Mouse (Mus musculus) layer of hippocampus, postnatal 10 days (tissue): ENCODE measurements around the gene Idh2. TPM values are rescaled to one million over a fixed set of nuclear protein-coding genes. Genes with fewer than 3 reads are reported as not detected.
A peak's percentile ranks its signal among the peaks of the same experiment; 100 is the strongest.

ENCODE experiments used
- DNase-seq, 2 experiments: peaks; one replicate each; pipeline ENCODE4 v3.0.0; 2021; ENCODE audit warnings: low spot score in 2 of 2
- total RNA-seq, 2 experiments: library from RNA; stranded (reverse); gene quantifications; 2 replicates each; pipeline ENCODE4 v1.2.3; 2021

Gene Idh2
- total RNA-seq, 2 experiments from 2014 or later, result 60.9 to 67.7 TPM

DNA sequence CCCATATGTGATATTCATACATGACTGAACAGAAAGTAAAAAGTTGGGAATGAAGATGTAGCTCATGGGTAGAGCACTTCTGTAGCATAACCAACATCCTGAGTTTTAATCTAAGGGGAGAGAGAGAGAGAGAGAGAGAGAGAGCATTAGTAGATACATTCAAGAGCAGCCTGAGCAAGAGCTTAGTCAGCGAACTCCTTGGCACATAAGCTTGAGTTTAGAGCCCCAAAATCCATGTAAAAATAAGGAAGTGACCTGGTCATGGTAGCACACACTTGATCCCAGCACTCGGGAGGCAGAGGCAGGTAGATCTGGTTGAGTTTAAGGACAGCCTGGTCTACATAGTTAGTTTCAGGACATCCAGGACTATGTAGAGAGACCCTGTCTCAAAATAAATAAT is 8.5 kb upstream of the Idh2 start:
- no peak for DNase-seq

DNA sequence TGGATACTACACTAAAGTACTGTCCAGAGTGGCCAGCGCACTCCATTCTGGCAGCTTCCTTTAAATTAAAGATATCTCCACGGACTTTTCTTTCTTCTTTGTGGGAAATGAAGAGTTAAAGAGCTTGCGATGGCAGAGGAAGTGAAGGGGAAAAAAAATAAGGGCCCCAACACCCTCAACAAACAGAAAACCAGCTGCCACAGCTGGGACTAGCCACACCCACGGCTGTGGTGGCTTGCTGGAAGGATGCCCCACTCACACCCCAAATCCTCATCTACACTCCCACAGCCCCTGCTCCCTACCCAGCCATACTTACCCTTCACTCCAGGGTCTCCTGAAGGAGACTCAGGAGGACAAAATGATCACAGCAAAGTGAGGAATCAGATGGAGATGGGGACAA is 7.9 kb upstream of the Idh2 start:
- DNase-seq, result no peak

DNA sequence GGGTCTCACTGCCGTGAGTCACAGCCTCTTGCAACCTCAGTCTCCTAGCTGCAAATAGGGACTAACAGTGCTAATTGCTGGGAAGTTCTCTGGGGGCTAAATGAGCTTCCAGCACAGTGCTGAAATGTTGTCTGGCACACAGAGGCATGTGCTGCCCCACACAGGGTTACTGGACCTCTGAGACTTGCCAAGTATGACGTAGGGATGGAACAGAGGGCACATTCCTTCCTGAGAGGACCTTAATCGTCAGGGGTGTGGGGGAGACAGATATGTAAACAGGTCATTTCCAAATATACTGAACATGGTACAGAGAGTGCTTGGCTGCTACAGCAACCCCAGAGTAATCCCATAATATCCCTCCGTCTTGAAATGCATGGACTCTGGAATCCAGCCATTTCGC is 5.9 kb upstream of the Idh2 start:
- DNase-seq, result no peak

DNA sequence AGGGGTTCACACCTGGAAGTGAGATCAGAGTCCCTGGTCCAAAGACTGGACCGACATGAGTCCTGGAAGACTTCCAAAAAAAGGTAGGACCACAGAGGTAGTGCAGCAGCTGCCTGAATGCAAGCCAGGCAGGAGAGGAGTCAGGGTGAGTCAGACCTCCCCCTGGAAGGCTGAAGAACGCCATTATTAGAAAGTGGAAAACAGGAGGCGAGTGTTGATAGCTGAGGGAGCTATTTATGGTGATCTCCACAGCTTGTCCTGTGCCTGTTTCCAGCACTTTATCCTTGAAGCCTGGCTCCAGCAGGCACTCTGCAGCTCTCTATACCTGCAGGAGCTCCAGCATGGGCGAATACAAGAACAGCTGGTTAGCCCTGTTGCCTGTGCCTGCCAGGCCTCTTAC is 4.0 kb upstream of the Idh2 start:
- DNase-seq, result no peak

DNA sequence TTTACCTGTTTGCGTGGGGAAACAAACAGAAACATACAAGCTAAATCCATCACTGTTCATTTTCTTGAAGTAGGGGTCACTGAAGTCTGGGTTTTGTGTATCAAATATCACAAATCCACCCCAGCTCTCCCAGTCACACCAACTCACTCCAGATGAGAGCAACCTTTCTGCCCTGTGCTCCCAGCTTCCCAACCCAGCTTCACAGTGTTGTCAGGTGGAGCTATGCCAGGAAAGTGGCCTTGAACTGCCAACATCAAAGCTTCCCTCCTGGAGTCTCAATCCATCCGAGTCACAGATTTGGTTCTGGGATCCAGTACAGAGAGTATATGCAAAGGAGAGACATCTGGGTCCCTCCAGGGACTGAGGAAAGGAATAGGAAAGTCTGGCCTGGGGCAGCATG is 966 bp upstream of the Idh2 start:
- no peak for DNase-seq

DNA sequence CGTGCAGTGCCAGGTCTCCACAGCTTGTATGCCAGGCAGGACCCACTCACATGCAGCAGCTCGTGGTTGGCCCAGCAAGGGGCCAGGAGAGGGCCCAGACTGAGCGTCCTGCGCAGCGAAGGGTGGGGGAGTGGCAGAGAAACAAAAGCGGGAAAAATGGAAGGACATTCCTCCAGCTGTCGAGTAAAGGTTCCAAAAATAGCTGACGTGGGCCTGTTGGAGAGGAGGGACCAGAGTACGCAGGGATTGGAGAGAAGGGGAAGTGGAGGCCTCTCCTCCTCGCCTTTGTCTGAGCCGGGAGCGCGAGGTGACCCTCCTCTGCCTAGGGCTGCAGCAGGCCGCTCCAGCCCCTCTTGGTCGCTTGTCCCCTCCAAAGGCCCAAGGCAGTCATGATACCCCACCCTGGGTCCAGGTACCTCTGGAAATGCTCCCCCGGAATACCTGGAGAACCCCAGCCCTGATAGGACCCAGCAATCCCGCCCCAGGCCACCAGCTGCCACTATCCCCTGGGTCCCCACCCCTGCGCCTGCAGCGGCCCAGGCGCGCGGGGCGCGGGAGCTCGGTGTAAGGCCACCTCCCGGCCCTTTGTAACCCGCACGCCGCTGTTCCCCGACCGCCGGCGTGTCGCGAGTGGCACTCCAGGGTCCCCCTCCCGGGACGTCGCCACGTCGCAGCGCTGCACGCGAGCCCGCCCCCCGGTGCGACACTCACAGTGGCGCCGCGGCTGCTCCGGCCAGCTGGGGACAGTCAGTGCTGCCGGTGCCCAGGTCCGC is 555 bp downstream of the Idh2 start:
- peak; percentile 62 to 65 for DNase-seq

DNA sequence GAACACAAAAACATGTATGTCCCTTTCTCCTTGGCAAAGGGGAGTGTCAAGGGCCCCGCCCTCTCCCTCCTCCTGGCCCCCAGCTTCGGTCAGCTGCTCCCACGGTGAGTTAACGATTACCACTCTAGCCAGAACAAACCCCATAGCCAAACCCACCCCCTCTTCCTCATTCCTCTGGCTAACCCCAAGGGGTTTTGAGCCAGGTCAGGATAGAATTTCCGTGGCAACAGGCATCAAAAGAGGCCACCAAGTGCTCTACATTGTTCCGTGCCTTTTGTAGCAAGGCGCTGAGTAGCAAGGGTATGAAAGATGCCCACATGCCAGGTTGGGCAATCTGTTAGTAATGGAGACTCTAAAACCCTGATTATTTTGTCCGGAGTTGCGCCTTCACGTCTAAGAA is 1.2 kb downstream of the Idh2 start:
- DNase-seq, result peak in 1 of 2 experiments; percentile 39

DNA sequence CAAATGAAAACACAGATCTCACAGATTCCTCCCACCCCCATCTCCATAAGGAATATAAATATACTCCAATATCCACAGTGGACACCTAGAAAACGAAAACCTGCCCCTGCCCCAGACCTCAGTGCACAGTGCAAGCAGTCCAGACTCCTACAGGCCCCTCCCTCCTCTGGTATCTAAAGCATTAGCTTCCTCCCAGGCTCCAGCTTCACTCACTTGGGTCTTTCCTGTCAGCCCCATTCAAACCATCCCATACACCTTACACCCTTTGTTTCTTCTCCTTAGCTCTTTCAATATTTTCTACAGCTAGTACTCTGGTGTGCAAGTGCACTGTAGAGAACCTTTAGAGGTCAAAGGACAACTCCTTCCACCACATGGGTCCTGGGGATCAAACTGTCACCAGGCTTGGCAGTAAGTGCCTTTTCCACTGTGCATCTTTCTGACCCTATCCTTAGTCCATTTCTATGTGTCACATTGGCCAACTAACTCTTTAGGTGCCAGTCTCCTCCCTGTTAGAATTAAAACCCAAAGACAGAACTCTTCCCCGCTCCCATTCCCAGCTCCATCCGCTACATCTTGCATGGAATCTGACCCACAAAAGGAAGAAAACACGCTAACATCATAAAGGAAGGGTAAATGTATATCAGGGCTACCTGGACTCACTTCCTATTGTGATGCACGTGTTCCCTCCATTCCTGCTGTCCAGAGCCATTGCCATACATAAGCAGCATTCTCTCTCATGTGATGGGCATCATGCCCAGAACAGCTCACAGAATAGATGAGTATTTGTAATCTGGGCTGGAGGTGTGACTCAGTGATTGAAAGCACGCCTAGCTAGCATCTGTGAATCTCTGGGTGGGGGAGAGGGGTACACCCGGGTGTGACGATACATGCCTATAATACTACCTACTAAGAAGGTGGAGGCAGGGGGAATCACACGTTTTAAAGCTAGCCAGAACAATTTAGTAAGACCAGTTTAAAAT is 3.8 kb downstream of the Idh2 start:
- DNase-seq, result no peak

DNA sequence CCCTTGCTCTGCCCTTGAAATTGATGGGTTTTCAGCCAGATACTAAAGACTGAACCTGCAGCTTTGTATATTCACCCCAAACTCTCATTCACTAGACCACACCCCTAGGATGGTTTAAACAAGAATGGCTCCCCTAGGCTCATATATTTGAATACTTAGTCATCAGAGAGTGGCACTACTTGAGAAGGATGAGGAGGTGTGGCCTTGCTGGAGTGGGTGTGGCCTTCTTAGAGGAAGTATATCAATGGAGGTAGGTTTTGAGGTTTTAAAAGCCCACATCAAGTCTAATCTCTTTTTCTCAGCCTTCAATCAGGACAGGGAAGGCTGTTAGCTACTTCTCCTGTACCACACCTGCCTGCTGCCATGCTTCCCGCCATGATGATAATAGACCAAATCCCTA is 8.8 kb downstream of the Idh2 start:
- no peak for DNase-seq

DNA sequence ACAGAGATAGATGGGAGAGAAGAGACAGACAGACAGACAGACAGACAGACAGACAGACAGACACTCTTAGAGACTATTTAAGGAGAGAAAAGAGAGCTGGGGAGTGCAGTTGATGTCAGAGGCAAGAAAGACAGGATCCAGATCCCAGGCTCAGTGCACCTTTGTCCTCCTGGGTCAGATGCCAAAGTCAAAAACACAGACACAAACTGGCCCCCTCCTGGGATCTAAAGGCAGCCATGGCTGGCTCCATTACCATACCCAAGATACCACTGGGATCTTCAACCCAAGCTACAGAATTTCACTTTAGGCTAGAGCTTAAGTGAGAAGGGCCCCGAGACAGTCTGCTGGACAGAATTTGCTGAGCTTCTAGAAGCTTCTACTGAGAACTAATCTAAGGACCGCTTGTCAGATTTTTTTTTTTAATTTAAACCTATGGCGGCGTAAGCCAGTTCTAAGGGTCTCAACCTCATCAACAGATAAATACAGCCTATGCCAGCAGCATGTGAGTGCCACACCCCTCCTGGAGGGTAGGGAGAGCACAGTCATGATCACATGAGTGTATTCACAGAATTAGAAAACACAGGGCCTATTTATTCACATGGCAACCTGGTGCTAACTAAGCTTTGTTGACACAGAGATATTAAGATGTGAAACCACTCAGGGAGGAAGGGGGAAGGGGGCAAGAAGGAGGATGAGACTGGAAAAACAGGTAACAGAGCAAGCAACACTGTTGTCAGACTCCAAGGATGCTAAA is 9.4 kb downstream of the Idh2 start:
- DNase-seq, result no peak

DNA sequence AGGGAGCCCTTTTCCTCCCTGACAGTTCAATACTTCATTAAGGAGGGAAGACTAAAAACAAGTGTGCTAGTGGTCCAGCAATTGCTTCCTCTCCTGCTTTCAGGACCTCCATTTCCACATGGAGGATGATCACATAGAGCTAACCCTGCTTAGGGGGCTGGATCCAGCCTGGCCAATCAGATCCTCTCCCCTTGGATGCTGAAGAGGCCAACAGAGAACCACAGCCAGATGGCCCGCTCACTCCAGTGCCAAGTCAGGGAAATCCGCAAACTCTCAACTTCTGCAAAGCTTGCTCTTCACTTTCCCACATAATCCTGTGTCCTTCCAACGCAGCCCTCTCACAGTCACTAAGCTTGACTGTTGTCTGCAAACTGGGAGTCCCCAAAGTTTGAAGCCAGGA is 11.9 kb downstream of the Idh2 start:
- DNase-seq, result no peak

DNA sequence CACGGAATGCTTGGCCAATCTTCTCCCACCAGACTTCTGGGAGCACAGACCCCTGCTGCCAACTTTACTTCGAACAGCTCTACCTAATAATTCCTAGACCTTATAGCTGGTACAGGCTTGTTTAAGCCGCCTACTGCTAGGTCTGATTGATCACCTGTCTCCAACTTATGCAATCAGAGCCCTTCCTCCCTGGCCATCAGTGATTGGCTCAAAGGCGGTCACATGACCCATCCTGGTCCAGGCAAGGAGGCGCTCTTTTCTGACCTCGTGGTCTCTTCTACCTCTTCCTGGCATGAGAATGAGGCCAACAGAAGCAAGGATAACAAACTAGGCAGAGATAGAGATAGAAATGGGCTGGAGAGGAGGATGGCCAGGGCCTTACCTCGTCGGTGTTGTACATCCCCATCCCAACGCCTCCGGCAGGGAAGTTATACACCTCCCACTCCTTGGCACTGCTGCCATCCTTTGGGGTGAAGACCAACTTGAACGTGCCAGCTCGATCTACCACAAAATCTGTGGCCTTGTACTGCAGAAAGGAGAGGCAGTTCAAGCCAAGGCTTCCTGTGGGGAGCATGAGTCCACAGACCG is 16.7 kb downstream of the Idh2 start:
- DNase-seq, result no peak

DNA sequence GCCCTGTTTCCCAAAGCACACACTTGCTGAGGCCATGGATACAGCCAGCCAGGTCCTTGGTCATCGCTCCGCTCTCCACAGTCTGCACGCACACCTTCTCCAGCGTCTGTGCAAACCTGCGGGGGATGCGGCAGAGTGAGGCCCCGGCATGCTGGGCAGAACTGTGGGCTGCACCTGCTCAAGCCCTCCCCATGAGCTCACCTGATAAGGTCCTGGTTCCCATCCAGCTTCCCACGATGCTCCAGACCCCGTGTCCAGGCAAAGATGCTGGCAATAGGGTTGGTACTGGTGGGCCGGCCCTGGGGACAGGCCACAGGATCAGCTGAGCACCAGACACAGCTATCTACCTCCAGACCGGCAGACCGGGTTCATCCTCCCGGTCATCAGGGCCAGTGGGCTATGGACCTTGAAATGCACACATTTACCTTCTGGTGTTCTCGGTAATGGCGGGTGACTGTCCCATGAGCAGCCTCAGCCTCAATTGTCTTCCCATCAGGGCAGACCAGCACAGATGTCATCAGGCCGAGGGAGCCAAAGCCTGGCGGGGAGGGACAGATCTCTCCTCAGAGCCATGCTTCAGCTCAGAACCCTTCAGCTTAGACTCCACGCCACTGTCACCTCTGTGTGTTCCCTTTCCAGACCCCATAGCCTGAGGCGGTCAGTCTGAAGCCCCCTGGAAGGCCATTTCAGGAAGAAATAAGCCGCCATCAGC is 19.4 kb downstream of the Idh2 start:
- DNase-seq, result peak in 1 of 2 experiments; percentile 10

DNA sequence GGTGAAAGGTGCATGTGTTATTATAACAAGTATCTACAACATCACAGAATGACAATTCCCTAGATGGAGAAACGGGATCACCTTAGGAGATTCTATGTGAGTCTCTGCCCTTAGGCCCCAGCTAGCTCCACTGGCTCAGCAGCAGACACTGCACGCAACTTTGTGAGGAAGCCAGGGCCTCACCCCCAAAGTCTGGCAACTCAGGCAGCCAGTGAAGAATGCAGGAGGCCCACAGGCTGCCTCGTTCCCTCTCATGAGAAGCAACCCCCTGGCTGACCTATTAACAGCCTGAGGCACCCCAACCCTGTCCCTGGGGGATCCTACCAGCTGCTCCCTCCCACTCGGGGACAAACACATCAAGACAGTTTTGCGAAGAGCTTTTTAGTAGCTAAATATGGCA is 20.7 kb downstream of the Idh2 start:
- DNase-seq, result no peak

DNA sequence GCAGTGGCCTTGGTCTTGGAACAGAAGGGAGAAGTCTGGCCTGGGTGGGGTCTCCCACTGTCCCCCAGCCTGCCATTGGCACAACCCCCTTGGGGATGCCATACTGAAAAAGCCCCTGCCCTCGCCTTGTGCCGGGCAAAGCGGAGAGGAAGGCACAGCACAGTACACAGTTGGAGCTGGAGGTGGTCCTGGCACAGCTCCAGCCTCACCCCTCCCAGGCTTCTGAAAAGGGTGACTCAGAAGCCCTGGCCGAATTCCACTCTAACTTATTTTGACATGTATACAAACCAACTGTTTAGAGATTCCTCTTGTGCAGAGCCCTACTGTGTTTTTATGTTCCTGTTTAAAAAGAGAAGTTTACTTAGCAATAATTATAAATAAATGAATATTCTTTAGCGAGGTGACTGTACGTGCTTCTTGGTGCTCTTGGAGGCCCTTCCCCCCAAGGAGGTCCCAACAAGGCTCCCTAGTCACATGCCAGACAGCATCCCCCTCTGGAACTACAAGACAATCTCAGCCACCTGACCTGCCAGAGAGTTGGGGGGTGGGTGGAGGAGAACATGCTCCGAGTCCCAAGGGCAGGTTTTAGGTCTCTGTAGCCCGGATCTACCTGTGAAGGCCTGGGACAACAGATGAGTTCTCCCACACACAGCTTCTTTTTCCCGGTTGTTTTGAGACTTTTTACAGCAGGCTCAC is 22.7 kb downstream of the Idh2 start:
- peak; percentile 52 to 66 for DNase-seq

DNA sequence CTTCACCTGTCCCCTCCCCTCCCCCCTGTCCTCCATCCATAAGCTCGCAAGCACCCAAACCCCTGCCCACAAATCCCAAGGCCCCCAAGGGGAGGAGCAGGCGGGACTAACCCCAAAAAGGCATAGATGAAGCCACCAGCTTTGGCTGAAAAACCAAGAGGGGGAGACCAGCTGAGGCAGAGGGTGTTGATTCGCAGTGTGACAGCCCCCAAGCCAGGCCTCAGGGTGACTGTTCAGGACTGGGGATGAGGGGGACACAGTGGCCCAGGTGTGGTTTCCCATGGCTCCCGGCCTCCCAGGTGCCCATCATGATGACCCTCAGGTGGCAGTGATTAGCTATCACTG is 23.4 kb downstream of the Idh2 start:
- DNase-seq, result no peak

DNA sequence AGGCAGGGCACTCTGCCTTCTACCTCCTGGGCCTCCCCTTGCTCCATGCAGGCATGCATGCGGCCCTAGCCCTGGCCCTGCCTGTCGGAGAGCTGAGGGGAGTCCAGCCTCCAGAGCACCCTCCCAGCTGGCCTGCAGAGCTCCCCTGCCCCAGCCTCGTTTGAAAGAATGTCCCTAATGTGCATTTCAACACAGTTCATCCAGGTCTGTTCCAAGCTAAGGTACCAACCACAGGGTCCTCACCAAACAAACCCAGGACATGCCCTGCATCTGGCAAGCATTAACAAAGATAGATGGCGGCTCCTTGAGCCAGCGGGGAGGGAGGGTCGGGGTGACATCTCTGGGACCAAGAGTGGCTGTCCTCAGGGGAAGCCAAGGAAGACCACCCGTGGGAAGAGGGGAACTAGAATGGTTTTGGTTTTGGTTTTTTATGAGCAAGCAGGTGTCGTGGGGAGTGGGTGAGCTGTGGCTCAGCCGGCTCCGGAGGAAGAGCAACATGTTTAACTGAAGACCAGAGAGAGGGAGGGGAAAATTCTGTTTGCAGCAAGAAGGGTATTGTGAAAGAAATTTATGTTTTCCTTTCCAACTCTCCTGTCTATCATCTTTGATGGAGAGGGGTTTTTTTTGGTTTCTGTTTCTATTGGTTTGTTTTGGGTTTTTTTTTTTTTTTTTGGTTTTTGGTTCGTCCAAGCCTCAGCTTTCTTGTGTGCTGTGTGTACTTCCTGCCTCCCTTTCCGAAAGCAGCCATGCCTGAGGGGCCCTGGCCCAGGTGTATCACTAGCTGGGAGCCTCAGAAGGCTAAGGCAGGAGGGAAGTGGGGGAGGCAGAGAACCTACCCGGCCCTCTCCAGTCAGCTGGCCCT is 24.0 kb downstream of the Idh2 start:
- DNase-seq, result no peak

DNA sequence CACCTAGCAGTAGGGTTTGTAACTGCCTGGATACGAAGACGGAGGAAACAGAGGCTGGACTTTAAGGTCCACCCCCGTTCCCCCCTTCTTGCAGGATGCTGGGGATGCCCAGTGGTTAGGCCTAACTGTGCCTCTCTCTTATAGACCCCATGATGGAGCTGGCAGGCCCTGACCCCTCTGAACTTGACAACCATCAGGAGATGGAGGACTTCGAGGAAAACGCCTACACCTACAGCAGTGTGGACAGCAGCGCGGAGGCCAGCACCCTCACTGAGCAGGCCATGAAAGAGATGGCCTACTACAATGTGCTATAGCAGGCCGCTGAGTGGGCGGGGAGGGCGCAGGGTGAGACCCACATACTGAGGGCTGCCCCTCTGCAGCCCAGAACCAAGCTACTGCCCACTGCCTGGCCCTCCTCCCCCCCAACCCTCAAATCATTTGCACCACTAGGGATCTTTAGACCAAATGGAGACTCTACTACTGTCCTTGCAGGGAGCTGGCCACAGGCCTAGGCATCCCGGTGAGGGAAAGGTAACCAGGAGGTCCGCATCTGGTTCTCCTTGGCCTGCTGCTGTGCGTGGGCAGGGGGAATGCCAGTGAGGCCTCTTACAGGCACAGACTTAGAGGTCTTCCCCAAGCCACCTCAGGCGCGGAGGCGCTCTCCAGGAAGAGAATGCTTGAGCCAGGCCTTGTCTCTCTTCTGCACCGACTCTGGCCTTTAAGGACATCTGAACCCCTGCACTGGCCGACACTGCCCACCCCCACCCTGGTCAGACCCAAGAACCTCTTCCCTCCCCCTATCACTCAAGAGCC is 24.8 kb downstream of the Idh2 start:
- no peak for DNase-seq
